Mouse (Mus musculus) thymus, adult 2 months (tissue): Measurements from ENCODE around the gene Arhgap27.

Experiments used
- CTCF ChIP-seq: fragments of 200-500 bp; IDR thresholded peaks from 2 replicates; pipeline ENCODE4 v1.5.1; 2012; ENCODE audit warnings: mild to moderate bottlenecking, control low read depth, low read length, moderate library complexity, borderline replicate concordance; ENCODE audit not compliant: control insufficient read depth, poor library complexity, insufficient read depth; ENCODE audit errors: extremely low read depth
- POLR2A ChIP-seq: fragments of 200-500 bp; IDR thresholded peaks from 2 replicates; pipeline ENCODE4 v1.6.1; 2012; ENCODE audit warnings: mild to moderate bottlenecking, low read length, control low read depth, moderate library complexity; ENCODE audit not compliant: control insufficient read depth, poor library complexity, insufficient read depth; ENCODE audit errors: extremely low read depth

GRCm38 (mm10) chr11:103381956-103382613 is 18.6 kb upstream of the Arhgap27 start:
- no peak for TF ChIP-seq POLR2A
- no peak for TF ChIP-seq CTCF
